Mouse (Mus musculus) ES-E14 (cell line): ENCODE measurements around the gene Odf4.

Source experiments
- CHD2 ChIP-seq: IDR thresholded peaks from 2 replicates; pipeline ENCODE4 v1.6.1; 2014; ENCODE audit warnings: mild to moderate bottlenecking, low read depth, low read length, inconsistent platforms
- HCFC1 ChIP-seq: IDR thresholded peaks from 2 replicates; pipeline ENCODE4 v1.6.1; 2012; ENCODE audit warnings: low read length, inconsistent platforms, borderline replicate concordance; ENCODE audit not compliant: insufficient read depth
- MAFK ChIP-seq: IDR thresholded peaks from 2 replicates; pipeline ENCODE4 v1.6.1; 2014; ENCODE audit warnings: mild to moderate bottlenecking, low read depth, low read length, inconsistent platforms; ENCODE audit not compliant: insufficient read depth

DNA sequence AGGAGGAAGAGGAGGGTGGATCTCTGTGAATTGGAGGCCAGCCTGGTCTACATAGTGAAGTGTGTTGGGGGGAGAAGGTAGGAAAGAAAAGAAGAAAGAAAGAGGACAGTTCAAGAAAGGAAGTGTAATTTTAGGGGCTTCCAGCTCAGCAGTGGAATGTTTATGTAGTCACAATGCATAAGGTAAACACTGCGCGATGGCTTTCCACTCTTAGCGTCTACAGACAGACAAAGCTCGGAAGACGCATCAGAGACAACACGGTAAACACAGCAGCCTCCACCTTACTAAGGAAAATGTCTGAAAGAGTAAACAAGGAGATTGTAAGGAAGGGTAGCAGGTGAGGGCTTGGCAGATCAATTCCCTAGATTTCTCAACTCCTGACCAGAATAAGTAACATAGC is 3.1 kb upstream of the Odf4 start:
- TF ChIP-seq MAFK (no peak), HCFC1 (no peak), CHD2 (no peak)
